8 mouse cellular contexts compared by ENCODE assay signal in genomic region chr4:155943049-155943452, GRCm38 (mm10). TPM values are rescaled to one million over a fixed set of nuclear protein-coding genes. Genes with fewer than 3 reads are reported as not detected.
A peak's percentile ranks its signal among the peaks of the same experiment; 100 is the strongest.
DNase-seq lines count a peak whose midpoint lies in the region; ATAC-seq and TF ChIP-seq lines count a peak whose summit lies in the region.

No protein-coding gene starts in this region.

- peak; percentile 22 for DNase-seq in thymus, postnatal 14 days
- DNase-seq in thymus, postnatal 25 days = no peak
- DNase-seq in heart, adult 8-10 months (ENCODE audit: low spot score) = peak; percentile 42
- DNase-seq in liver, embryonic 14.5 days (ENCODE audit: low read depth in 3 of 3, low spot score in 3 of 3) = no peak
- DNase-seq in ovary, postnatal 10 days (ENCODE audit: low spot score) = no peak

- WGBS in embryonic facial prominence, embryonic 15.5 days = 0% methylated on average over 17 of the region's 17 CpGs
- WGBS in kidney, embryonic 16.5 days = under 1% methylated on average over 17 of the region's 17 CpGs
- WGBS in liver, embryonic 14.5 days (ENCODE audit: insufficient replicate concordance) = 3% methylated on average over 17 of the region's 17 CpGs

- peak; percentile 28 for ATAC-seq in embryonic facial prominence, embryonic 15.5 days (ENCODE audit: insufficient number of reproducible peaks, low FRiP score, low TSS enrichment, low read depth)
- ATAC-seq in kidney, embryonic 16.5 days (ENCODE audit: low FRiP score, low TSS enrichment) = peak; percentile 49
- ATAC-seq in liver, embryonic 14.5 days (ENCODE audit: insufficient read depth) = peak; percentile 21
- 0 out of 2 replicates have a peak, but pooled peaks have one; percentile 1 for ATAC-seq in monocyte, adult 5-6 weeks (replicated peaks; ENCODE audit: insufficient number of reproducible peaks, low FRiP score, low TSS enrichment, poor library complexity, severe bottlenecking)

- H3K4me3 ChIP-seq in embryonic facial prominence, embryonic 15.5 days (replicated peaks) = peak overlapping the region; percentile 96
- H3K4me3 ChIP-seq in kidney, embryonic 16.5 days (ENCODE audit: low read length) = peak overlapping the region; percentile 97
- H3K4me3 ChIP-seq in liver, embryonic 14.5 days (ENCODE audit: insufficient read depth in 1 of 2, low read depth in 2 of 2, low read length in 2 of 2) = peak overlapping the region; percentile 96 to 99

- no peak for TF ChIP-seq EP300 in liver, embryonic 14.5 days (IDR thresholded peaks at IDR 0.05; ENCODE audit: low read depth)

- peak overlapping the region; percentile 85 for H3K27ac ChIP-seq in embryonic facial prominence, embryonic 15.5 days (replicated peaks)
- peak overlapping the region; percentile 88 for H3K27ac ChIP-seq in kidney, embryonic 16.5 days (ENCODE audit: low read length)
- H3K27ac ChIP-seq in liver, embryonic 14.5 days = no peak overlapping the region

- no peak for TF ChIP-seq CTCF in liver, embryonic 14.5 days (IDR thresholded peaks at IDR 0.05; ENCODE audit: low read depth)

- peak overlapping the region; percentile 89 for H3K4me2 ChIP-seq in embryonic facial prominence, embryonic 15.5 days (replicated peaks)
- H3K4me2 ChIP-seq in kidney, embryonic 16.5 days (replicated peaks; ENCODE audit: low read depth, low read length) = peak overlapping the region; percentile 89
- H3K4me2 ChIP-seq in liver, embryonic 14.5 days (ENCODE audit: low read depth) = peak overlapping the region; percentile 74

- no peaks in the 10 kb centered on the region for H3K9me3 ChIP-seq in embryonic facial prominence, embryonic 15.5 days (replicated peaks)
- no peaks in the 10 kb centered on the region for H3K9me3 ChIP-seq in kidney, embryonic 16.5 days (ENCODE audit: low read length)
- H3K9me3 ChIP-seq in liver, embryonic 14.5 days (ENCODE audit: control insufficient read depth, low read length) = no peaks in the 10 kb centered on the region

- no peaks in the 10 kb centered on the region for H3K27me3 ChIP-seq in embryonic facial prominence, embryonic 15.5 days
- H3K27me3 ChIP-seq in kidney, embryonic 16.5 days (ENCODE audit: insufficient read depth, low read length) = no peaks in the 10 kb centered on the region
- H3K27me3 ChIP-seq in liver, embryonic 14.5 days (ENCODE audit: control insufficient read depth, insufficient read depth, low read length) = no peaks in the 10 kb centered on the region; the same call in 1 of the 2 replicates

- H3K4me1 ChIP-seq in embryonic facial prominence, embryonic 15.5 days = peaks cover 16% of the 10 kb centered on the region
- peaks cover 18% of the 10 kb centered on the region for H3K4me1 ChIP-seq in kidney, embryonic 16.5 days (ENCODE audit: insufficient read depth, low read length)
- H3K4me1 ChIP-seq in liver, embryonic 14.5 days (replicated peaks; ENCODE audit: control insufficient read depth in 2 of 2, insufficient read depth in 2 of 2, low read length in 1 of 2) = peaks cover 15 to 22% of the 10 kb centered on the region in 2 experiments

- peak overlapping the region; percentile 86 for H3K9ac ChIP-seq in embryonic facial prominence, embryonic 15.5 days
- H3K9ac ChIP-seq in kidney, embryonic 16.5 days (replicated peaks; ENCODE audit: low read length) = peak overlapping the region; percentile 96
- H3K9ac ChIP-seq in liver, embryonic 14.5 days (replicated peaks) = peak overlapping the region; percentile 91

- H3K36me3 ChIP-seq in embryonic facial prominence, embryonic 15.5 days = peaks cover 18% of the 10 kb centered on the region
- H3K36me3 ChIP-seq in kidney, embryonic 16.5 days (ENCODE audit: insufficient read depth, low read length) = peaks cover 13% of the 10 kb centered on the region; the same call in 1 of the 2 replicates
- peaks cover 4% of the 10 kb centered on the region; the same call in 1 of the 2 replicates for H3K36me3 ChIP-seq in liver, embryonic 14.5 days (replicated peaks; ENCODE audit: control insufficient read depth, insufficient read depth, low read depth)

RNA-seq across cellular contexts. Expression of gene Ube2j2, which starts 0.6 kb away (rescaled TPM):
- 108 and 109 TPM in 2 replicates for polyA plus RNA-seq in embryonic facial prominence, embryonic 15.5 days (2015; fragmentation: Nextera tagmentation; extraction: Ambion mirVana)
- total RNA-seq in heart, adult 8-10 months (2022) = 10 to 100 TPM; 46.5 to 51.6 (median 49.3) TPM
- 100.0 and 102 TPM in 2 replicates for polyA plus RNA-seq in kidney, embryonic 16.5 days (2015; fragmentation: Nextera tagmentation; extraction: Ambion mirVana)
- polyA plus RNA-seq in liver, embryonic 14.5 days (2012; rRNA removed) = 19.9 and 36.9 TPM in 2 replicates
- polyA plus RNA-seq in liver, embryonic 14.5 days (2014; fragmentation: Nextera tagmentation; extraction: Ambion mirVana) = 61.5 and 62.3 TPM in 2 replicates
- 79.0 to 128 TPM (median 101 TPM) in 3 replicates for total RNA-seq in monocyte, adult 5-6 weeks (2017)

RNA-seq across cellular contexts. Expression of gene C1qtnf12, which starts 19.1 kb away (rescaled TPM):
- 68.2 and 73.8 TPM in 2 replicates for polyA plus RNA-seq in embryonic facial prominence, embryonic 15.5 days (2015; fragmentation: Nextera tagmentation; extraction: Ambion mirVana)
- 10 to 100 TPM; 17.5 to 20.9 (median 18.4) TPM for total RNA-seq in heart, adult 8-10 months (2022)
- 123 and 137 TPM in 2 replicates for polyA plus RNA-seq in kidney, embryonic 16.5 days (2015; fragmentation: Nextera tagmentation; extraction: Ambion mirVana)
- 37.4 and 43.2 TPM in 2 replicates for polyA plus RNA-seq in liver, embryonic 14.5 days (2012; rRNA removed)
- 85.1 and 96.2 TPM in 2 replicates for polyA plus RNA-seq in liver, embryonic 14.5 days (2014; fragmentation: Nextera tagmentation; extraction: Ambion mirVana)
- 0.85 to 1.4 TPM in 2 of 3 replicates, not detected in the other for total RNA-seq in monocyte, adult 5-6 weeks (2017)

RNA-seq across cellular contexts. Expression of gene B3galt6, which starts 49.4 kb away (rescaled TPM):
- 16.6 and 16.7 TPM in 2 replicates for polyA plus RNA-seq in embryonic facial prominence, embryonic 15.5 days (2015; fragmentation: Nextera tagmentation; extraction: Ambion mirVana)
- 1 to 10 TPM; 2.6 to 3.2 (median 2.8) TPM for total RNA-seq in heart, adult 8-10 months (2022)
- polyA plus RNA-seq in kidney, embryonic 16.5 days (2015; fragmentation: Nextera tagmentation; extraction: Ambion mirVana) = 18.0 and 18.7 TPM in 2 replicates
- 2.8 and 2.9 TPM in 2 replicates for polyA plus RNA-seq in liver, embryonic 14.5 days (2012; rRNA removed)
- polyA plus RNA-seq in liver, embryonic 14.5 days (2014; fragmentation: Nextera tagmentation; extraction: Ambion mirVana) = 3.7 TPM in 2 replicates
- total RNA-seq in monocyte, adult 5-6 weeks (2017) = 2.8 to 3.5 TPM (median 3.1 TPM) in 3 replicates

RNA-seq across cellular contexts. Expression of gene Sdf4, which starts 49.6 kb away (rescaled TPM):
- 165 and 172 TPM in 2 replicates for polyA plus RNA-seq in embryonic facial prominence, embryonic 15.5 days (2015; fragmentation: Nextera tagmentation; extraction: Ambion mirVana)
- 100 to 1,000 TPM in 1 of 4 experiments, 10 to 100 TPM in 3; 72.8 to 103 (median 87.1) TPM for total RNA-seq in heart, adult 8-10 months (2022)
- polyA plus RNA-seq in kidney, embryonic 16.5 days (2015; fragmentation: Nextera tagmentation; extraction: Ambion mirVana) = 173 and 182 TPM in 2 replicates
- 20.1 and 26.8 TPM in 2 replicates for polyA plus RNA-seq in liver, embryonic 14.5 days (2012; rRNA removed)
- polyA plus RNA-seq in liver, embryonic 14.5 days (2014; fragmentation: Nextera tagmentation; extraction: Ambion mirVana) = 72.1 and 79.4 TPM in 2 replicates
- 300 to 351 TPM (median 344 TPM) in 3 replicates for total RNA-seq in monocyte, adult 5-6 weeks (2017)

RNA-seq across cellular contexts. Expression of gene Acap3, which starts 51.4 kb away (rescaled TPM):
- 25.1 and 26.2 TPM in 2 replicates for polyA plus RNA-seq in embryonic facial prominence, embryonic 15.5 days (2015; fragmentation: Nextera tagmentation; extraction: Ambion mirVana)
- 10 to 100 TPM in 2 of 4 experiments, 1 to 10 TPM in 2; 9.5 to 13.8 (median 10.9) TPM for total RNA-seq in heart, adult 8-10 months (2022)
- 16.5 and 17.6 TPM in 2 replicates for polyA plus RNA-seq in kidney, embryonic 16.5 days (2015; fragmentation: Nextera tagmentation; extraction: Ambion mirVana)
- polyA plus RNA-seq in liver, embryonic 14.5 days (2012; rRNA removed) = 9.4 and 9.6 TPM in 2 replicates
- polyA plus RNA-seq in liver, embryonic 14.5 days (2014; fragmentation: Nextera tagmentation; extraction: Ambion mirVana) = 4.7 and 5.5 TPM in 2 replicates
- 17.2 to 19.3 TPM (median 17.3 TPM) in 3 replicates for total RNA-seq in monocyte, adult 5-6 weeks (2017)

Comparison
In these comparisons a context has a peak if more than half of its experiments do, and no peak if none do; other contexts are left out.
1. DNase-seq: peak in thymus, postnatal 14 days (single experiment) and heart, adult 8-10 months (single experiment); none in thymus, postnatal 25 days (single experiment), liver, embryonic 14.5 days (0 of 3) and ovary, postnatal 10 days (single experiment).
2. Peak in every context shown above with its lines, with median percentiles within 50 percentile points of each other: ATAC-seq, H3K4me2 ChIP-seq, H3K4me3 ChIP-seq and H3K9ac ChIP-seq.